Comparison of ENCODE assay signal across 8 mouse cellular contexts in the genomic region with DNA sequence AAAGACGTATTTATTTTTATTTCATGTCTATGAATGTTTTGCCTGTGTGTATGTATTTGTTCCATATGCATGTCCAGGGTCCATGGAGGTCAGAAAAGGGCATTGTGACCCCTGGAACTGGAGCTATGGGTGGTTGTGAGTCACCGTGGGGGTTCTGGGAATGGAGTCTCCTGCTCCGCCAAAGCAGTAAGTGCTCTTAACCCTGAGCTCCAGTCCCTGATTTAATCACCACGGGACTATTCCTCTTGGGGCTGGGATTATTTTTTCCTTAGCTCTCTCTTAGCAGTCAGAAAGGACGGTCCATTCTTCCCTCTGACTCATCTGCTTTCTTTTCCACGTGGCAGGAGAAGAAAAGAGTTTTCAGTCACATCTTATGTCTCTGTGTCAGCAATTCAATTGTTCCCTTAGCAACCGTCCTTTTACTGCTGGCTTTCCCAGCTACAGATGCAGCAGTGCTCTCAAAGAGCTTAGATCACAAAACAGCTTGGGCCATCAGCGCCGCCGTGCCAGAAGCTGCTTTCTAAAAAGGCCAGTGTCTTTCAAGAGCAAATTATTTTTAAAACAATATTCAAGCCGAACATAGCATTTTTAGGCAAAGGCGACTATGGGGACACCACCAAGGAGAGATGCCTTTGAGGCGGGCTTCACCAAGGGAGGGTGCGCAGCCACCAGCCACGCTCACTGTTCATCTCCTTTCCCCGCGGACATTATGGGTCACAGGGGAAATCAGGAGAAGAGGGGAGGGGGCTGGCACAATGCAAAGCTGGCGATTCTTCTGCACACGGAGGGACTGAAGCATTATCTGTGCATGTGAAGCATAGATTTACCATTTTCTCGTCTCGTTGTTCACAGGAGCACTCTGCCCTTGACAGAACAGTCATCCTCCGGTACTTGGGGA.
A peak's percentile ranks its signal among the peaks of the same experiment; 100 is the strongest.
DNase-seq lines count a peak whose midpoint lies in the region; ATAC-seq lines count a peak whose summit lies in the region.
"Had no signal": no experiment of that assay in that cellular context is flagged by ENCODE, and none has a peak within 500 bp of the region (broad histone marks: within the 10 kb centered on the region; RNA-seq: fewer than 3 reads in every experiment).

No protein-coding gene starts in this region.

- peak overlapping the region; percentile 8; the same call in 1 of the 2 replicates for H3K4me3 ChIP-seq in lung, embryonic 16.5 days (ENCODE audit: low read length)

- peak overlapping the region; percentile 42 for H3K4me2 ChIP-seq in lung, embryonic 16.5 days (ENCODE audit: low read depth, low read length)

- no peak for DNase-seq in lung, postnatal 4 days
- DNase-seq in fibroblast of lung, adult 2 months (ENCODE audit: low read depth): peak; percentile 28
- DNase-seq in layer of hippocampus, adult 9-10 months (ENCODE audit: low spot score): peak; percentile 46
- DNase-seq in neural tube, embryonic 10.5 days (ENCODE audit: extremely low spot score, low spot score): peak; percentile 58
- DNase-seq in thymus, adult 18-20 months: no peak
- no peak for DNase-seq in thymus, postnatal 36 days

- no peak for ATAC-seq in lung, embryonic 16.5 days (ENCODE audit: low read depth)

- WGBS in lung, embryonic 16.5 days: 19% methylated on average over 22 of the region's 22 CpGs

- peaks cover 5% of the 10 kb centered on the region; the same call in 1 of the 2 replicates for H3K4me1 ChIP-seq in lung, embryonic 16.5 days (replicated peaks; ENCODE audit: control insufficient read depth, insufficient read depth, low read length)

- H3K36me3 ChIP-seq in lung, embryonic 16.5 days (ENCODE audit: control insufficient read depth, insufficient read depth, low read length): no peaks in the 10 kb centered on the region

- H3K9me3 ChIP-seq in lung, embryonic 16.5 days (ENCODE audit: control insufficient read depth, low read length): peaks cover 6% of the 10 kb centered on the region

- H3K27me3 ChIP-seq in lung, embryonic 16.5 days (ENCODE audit: control insufficient read depth, insufficient read depth, low read depth, low read length): no peaks in the 10 kb centered on the region

- H3K27ac ChIP-seq in lung, embryonic 16.5 days (ENCODE audit: low read length): no peak overlapping the region
- H3K27ac ChIP-seq: macrophage had no signal

- 0 out of 2 replicates have a peak overlapping the region, but pooled peaks have one; percentile 17 for H3K9ac ChIP-seq in lung, embryonic 16.5 days (ENCODE audit: low read length)

Comparison
In these comparisons a context has a peak if more than half of its experiments do, and no peak if none do; other contexts are left out.
1. DNase-seq: peak in fibroblast of lung, adult 2 months (single experiment), layer of hippocampus, adult 9-10 months (single experiment) and neural tube, embryonic 10.5 days (single experiment); none in lung, postnatal 4 days (0 of 2), thymus, adult 18-20 months (0 of 2) and thymus, postnatal 36 days (0 of 2).